Mouse (Mus musculus) CH12.LX (cell line): ENCODE results near the gene Hpca. TPM values are rescaled to one million over a fixed set of nuclear protein-coding genes. Genes with fewer than 3 reads are reported as not detected.

Source experiments
- DNase-seq: peaks from one replicate; pipeline ENCODE4 v3.0.0-alpha.2; 2013; ENCODE audit errors: extremely low read depth
- H3K27ac ChIP-seq: 2 replicates; pipeline ENCODE4 v1.5.1; 2012; ENCODE audit warnings: low read depth, mild to moderate bottlenecking, control low read depth, moderate library complexity; ENCODE audit not compliant: insufficient read depth
- H3K27me3 ChIP-seq: replicated peaks from 2 replicates; pipeline ENCODE3; 2012; ENCODE audit warnings: inconsistent platforms
- H3K36me3 ChIP-seq, 2 experiments: replicated peaks in 1 of 2; 2 replicates each; pipeline versions ENCODE3 to v1.6.1; 2012; ENCODE audit warnings: inconsistent platforms in 1 of 2, low read length in 1 of 2, mild to moderate bottlenecking in 1 of 2, mixed read lengths in 1 of 2, moderate library complexity in 1 of 2; ENCODE audit not compliant: control insufficient read depth in 1 of 2, insufficient read depth in 1 of 2
- H3K4me1 ChIP-seq, 2 experiments: 2 replicates each; pipeline ENCODE4 v1.6.1; 2012; ENCODE audit warnings: inconsistent platforms in 1 of 2, moderate library complexity in 1 of 2; ENCODE audit not compliant: insufficient read depth in 2 of 2, control insufficient read depth in 1 of 2
- H3K4me2 ChIP-seq: 2 replicates; pipeline ENCODE4 v1.6.1; 2012; ENCODE audit warnings: low read depth, mild to moderate bottlenecking, control low read depth; ENCODE audit not compliant: poor library complexity, insufficient read depth, severe bottlenecking
- H3K4me3 ChIP-seq, 3 experiments: fragments of 150-350 bp in 1 of 3; sonication (generic) in 1 of 3; replicated peaks in 1 of 3; 2 replicates each; pipeline versions ENCODE3 to v1.5.1; 2011 to 2012; ENCODE audit warnings: low read depth in 2 of 3, low read length in 2 of 3, mild to moderate bottlenecking in 2 of 3, moderate library complexity in 2 of 3, control low read depth in 1 of 3, improper control_type of control experiment in 1 of 3, inconsistent platforms in 1 of 3, mixed read lengths in 1 of 3; ENCODE audit not compliant: poor library complexity in 1 of 3
- H3K79me2 ChIP-seq: replicated peaks from 2 replicates; pipeline ENCODE4 v1.6.1; 2012; ENCODE audit warnings: mild to moderate bottlenecking, moderate library complexity; ENCODE audit not compliant: control insufficient read depth, poor library complexity, insufficient read depth, severe bottlenecking; ENCODE audit errors: extremely low read depth
- H3K9ac ChIP-seq: 2 replicates; pipeline ENCODE4 v1.6.1; 2012; ENCODE audit warnings: low read depth, mild to moderate bottlenecking, control low read depth, moderate library complexity; ENCODE audit not compliant: insufficient read depth
- H3K9me3 ChIP-seq: replicated peaks from 2 replicates; pipeline ENCODE3; 2012; ENCODE audit warnings: low read length, inconsistent platforms, mixed read lengths
- CHD2 ChIP-seq: IDR thresholded peaks from 2 replicates; pipeline ENCODE4 v1.6.1; 2011; ENCODE audit warnings: low read length, improper control_type of control experiment
- CTCF ChIP-seq, 2 experiments: IDR thresholded peaks in 1 of 2; conservative IDR thresholded peaks in 1 of 2; 2 replicates each; pipeline ENCODE4 v1.5.1; 2011 to 2012; ENCODE audit warnings: low read depth in 2 of 2, low read length in 2 of 2, improper control_type of control experiment in 1 of 2, inconsistent platforms in 1 of 2, mild to moderate bottlenecking in 1 of 2, moderate library complexity in 1 of 2
- ELF1 ChIP-seq: IDR thresholded peaks from 2 replicates; pipeline ENCODE4 v1.6.1; 2014; ENCODE audit warnings: low read depth, mild to moderate bottlenecking, inconsistent platforms, low read length, improper control_type of control experiment
- EP300 ChIP-seq: IDR thresholded peaks from 2 replicates; pipeline ENCODE4 v1.6.1; 2011; ENCODE audit warnings: low read length, improper control_type of control experiment
- ETS1 ChIP-seq: conservative IDR thresholded peaks from 2 replicates; pipeline ENCODE4 v1.6.1; 2012; ENCODE audit warnings: low read depth, mild to moderate bottlenecking, inconsistent platforms, low read length, improper control_type of control experiment, moderate library complexity
- GABPA ChIP-seq: IDR thresholded peaks from 2 replicates; pipeline ENCODE4 v1.6.1; 2012; ENCODE audit warnings: low read depth, low read length, improper control_type of control experiment, inconsistent platforms; ENCODE audit not compliant: insufficient replicate concordance
- MEF2A ChIP-seq: IDR thresholded peaks from 2 replicates; pipeline ENCODE4 v1.6.1; 2014; ENCODE audit warnings: low read depth, mild to moderate bottlenecking, inconsistent platforms, low read length, improper control_type of control experiment, borderline replicate concordance
- MXI1 ChIP-seq: IDR thresholded peaks from 2 replicates; pipeline ENCODE4 v1.6.1; 2011; ENCODE audit warnings: mild to moderate bottlenecking, low read depth, low read length, improper control_type of control experiment
- NRF1 ChIP-seq: IDR thresholded peaks from 2 replicates; pipeline ENCODE4 v1.6.1; 2014; ENCODE audit warnings: low read depth, mild to moderate bottlenecking, inconsistent platforms, low read length, improper control_type of control experiment, moderate library complexity
- POLR2AphosphoS2 ChIP-seq: IDR thresholded peaks from 2 replicates; pipeline ENCODE4 v1.6.1; 2011; ENCODE audit warnings: low read depth, low read length, improper control_type of control experiment
- RAD21 ChIP-seq: IDR thresholded peaks from 2 replicates; pipeline ENCODE4 v1.6.1; 2011; ENCODE audit warnings: low read depth, mild to moderate bottlenecking, low read length, improper control_type of control experiment, moderate library complexity
- UBTF ChIP-seq: IDR thresholded peaks from 2 replicates; pipeline ENCODE4 v1.6.1; 2012; ENCODE audit warnings: low read depth, mild to moderate bottlenecking, inconsistent platforms, low read length, improper control_type of control experiment, moderate library complexity
- USF2 ChIP-seq: conservative IDR thresholded peaks from 2 replicates; pipeline ENCODE4 v1.6.1; 2011; ENCODE audit warnings: low read depth, low read length, improper control_type of control experiment
- ZC3H11A ChIP-seq: IDR thresholded peaks from 2 replicates; pipeline ENCODE4 v1.6.1; 2012; ENCODE audit warnings: low read depth, mild to moderate bottlenecking, inconsistent platforms, low read length, improper control_type of control experiment
- ZMIZ1 ChIP-seq: IDR thresholded peaks from 2 replicates; pipeline ENCODE4 v1.6.1; 2012; ENCODE audit warnings: low read depth, mild to moderate bottlenecking, inconsistent platforms, low read length, improper control_type of control experiment
- ZNF384 ChIP-seq: IDR thresholded peaks from 2 replicates; pipeline ENCODE4 v1.6.1; 2012; ENCODE audit warnings: low read depth, low read length, improper control_type of control experiment, inconsistent platforms
- dilution Hi-C: fragments of 300-500 bp; cut with MboI; formaldehyde crosslinking; loops from 2 replicates; pipeline ENCODE4 v1.14.3; 2020; ENCODE audit warnings: low sequenced_read_pairs; ENCODE audit not compliant: extremely low pct_unique_long_range_greater_than_20kb, extremely low pct_ligation_motif_present
- in situ Hi-C: fragments of 300-500 bp; cut with MboI; formaldehyde crosslinking; loops from 3 replicates; pipeline ENCODE4 v1.14.3; 2019; ENCODE audit warnings: low sequenced_read_pairs, low pct_ligation_motif_present, low pct_unique_long_range_greater_than_20kb, mixed read lengths
- polyA plus RNA-seq: library from polyadenylated mRNA; unstranded; fragments of >175 nt; gene quantifications from 2 replicates; pipeline ENCODE4 v1.2.1, GENCODE M21; 2012; ENCODE audit warnings: low read depth; ENCODE audit not compliant: insufficient read length
- total RNA-seq, 2 experiments: library from RNA; depleted of rRNA; stranded (reverse); fragments of 300-350 nt in 1 of 2; fragments of >200 nt in 1 of 2; gene quantifications; 2 replicates each; pipeline ENCODE4 v1.2.3; 2012 to 2014

The Hpca gene
- total and polyA plus RNA-seq, 3 experiments, result 1.3 to 28.5 (median 2.9) TPM

- H3K9me3 ChIP-seq, result no peaks in the 10 kb centered on the region
- no peaks in the 10 kb centered on the region for H3K36me3 ChIP-seq
- H3K9ac ChIP-seq, result no peak overlapping the region
- in situ Hi-C loops, result no loop called here
- TF ChIP-seq RAD21 (no peak), CTCF (conservative IDR thresholded peaks at IDR 0.05 in 1 of 2, IDR thresholded peaks at IDR 0.05 in 1 of 2; ENCODE audit: low read depth in 2 of 2, low read length in 2 of 2) (no peak), ETS1 (no peak), ZNF384 (no peak), POLR2AphosphoS2 (no peak), UBTF (no peak), ZC3H11A (no peak), MXI1 (no peak), CHD2 (no peak), GABPA (no peak), USF2 (no peak), MEF2A (no peak), EP300 (no peak)
- peaks cover 91% of the 10 kb centered on the region for H3K27me3 ChIP-seq
- no peak overlapping the region for H3K4me2 ChIP-seq
- H3K4me3 ChIP-seq, result no peak overlapping the region
- H3K4me1 ChIP-seq, result peaks cover 4 to 14% of the 10 kb centered on the region in 2 experiments; a peak in 3 of 4 replicates
- no peaks in the 10 kb centered on the region for H3K79me2 ChIP-seq
- dilution Hi-C loops, result no loop called here
- no peak overlapping the region for H3K27ac ChIP-seq
- DNase-seq, result no peak
These were observed 2.1 kb downstream of the Hpca start for GRCm38 (mm10) chr4:129119708-129120107.

GRCm38 (mm10) chr4:129117720-129118510, 3.9 kb downstream of the Hpca start:
- Histone ChIP-seq H3K4me1 (peaks cover 10 to 16% of the 10 kb centered on the region in 2 experiments), H3K36me3 (no peaks in the 10 kb centered on the region), H3K9me3 (peaks cover 7% of the 10 kb centered on the region), H3K79me2 (no peaks in the 10 kb centered on the region), H3K27me3 (peaks cover 88% of the 10 kb centered on the region), H3K9ac (no peak overlapping the region), H3K4me2 (peak overlapping the region; percentile 54; the same call in 1 of the 2 replicates), H3K4me3 (peak overlapping the region in 1 of 3 experiments; percentile 27), H3K27ac (no peak overlapping the region)
- TF ChIP-seq NRF1 (no peak), EP300 (no peak), ELF1 (no peak), ZNF384 (peak; percentile 93), MXI1 (no peak), CHD2 (0 out of 2 replicates have a peak, but pooled peaks have one; percentile 41), ZMIZ1 (no peak)
- no peak for DNase-seq
- dilution Hi-C loops, result no loop called here
- in situ Hi-C loops, result no loop called here
